Mouse (Mus musculus): ENCODE results near the gene Rab32. TPM values are rescaled to one million over a fixed set of nuclear protein-coding genes. Genes with fewer than 3 reads are reported as not detected.

The Rab32 gene
- polyA plus RNA-seq, 1 experiment from 2014 or later = 20.2 TPM

DNA sequence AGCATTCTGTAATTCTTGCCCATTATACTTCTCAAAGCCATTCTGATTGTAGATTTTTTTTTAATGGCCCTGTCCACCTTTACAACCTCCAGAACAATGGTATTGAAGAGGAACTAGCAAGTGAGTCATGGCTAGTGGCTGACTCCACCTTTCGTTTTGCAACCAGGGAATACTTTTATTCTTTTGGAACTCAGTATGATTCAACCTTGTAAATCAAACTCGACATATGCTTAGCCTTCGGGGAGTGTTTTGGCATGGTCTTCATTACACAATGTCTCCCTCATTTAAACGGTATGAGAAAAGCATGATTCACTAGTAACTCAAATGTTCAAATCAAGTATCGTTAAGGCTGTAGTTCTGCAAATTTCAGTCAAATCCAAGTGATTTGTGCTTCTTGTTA lies 2.8 kb downstream of the Rab32 start:
- Histone ChIP-seq H3K9me3 (ENCODE audit: control insufficient read depth, low read length) (no peaks in the 10 kb centered on the region), H3K4me3 (ENCODE audit: low read depth, low read length) (no peak overlapping the region), H3K27me3 (replicated peaks; ENCODE audit: control insufficient read depth, insufficient read depth, low read length) (no peaks in the 10 kb centered on the region; the same call in 1 of the 2 replicates), H3K36me3 (ENCODE audit: control insufficient read depth, insufficient read depth, low read length) (no peaks in the 10 kb centered on the region), H3K4me1 (ENCODE audit: control insufficient read depth, insufficient read depth, low read length) (peaks cover 8% of the 10 kb centered on the region; the same call in 1 of the 2 replicates), H3K9ac (ENCODE audit: low read depth, low read length) (no peak overlapping the region), H3K4me2 (ENCODE audit: low read depth, low read length) (no peak overlapping the region), H3K27ac (replicated peaks; ENCODE audit: low read depth, low read length) (no peak overlapping the region)
- WGBS = 44% methylated on average over 5 of the region's 5 CpGs
- no peak for ATAC-seq (ENCODE audit: low read depth)
- DNase-seq (ENCODE audit: low spot score) = peak; percentile 54

DNA sequence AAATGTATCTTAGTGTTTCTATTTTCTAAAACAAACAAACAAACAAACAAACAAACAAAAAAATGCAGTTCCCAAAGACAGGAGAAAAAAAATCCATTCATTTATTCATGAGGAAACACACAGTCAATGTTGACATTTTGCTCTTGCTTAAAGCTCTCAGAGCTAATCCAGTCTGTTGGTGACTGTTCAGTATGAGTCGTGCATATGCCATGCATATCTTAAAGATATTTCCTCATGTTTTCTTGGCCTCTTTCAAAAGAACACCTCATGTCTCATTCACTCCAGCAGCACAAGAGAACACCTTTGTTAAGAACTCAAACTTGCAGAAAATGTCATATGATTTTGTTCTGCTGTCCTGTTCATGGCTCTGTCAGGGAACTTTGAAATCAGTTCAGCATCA lies 7.9 kb downstream of the Rab32 start:
- 80% methylated on average over 1 of the region's 1 CpGs for WGBS
- no peak for ATAC-seq (ENCODE audit: low read depth)

DNA sequence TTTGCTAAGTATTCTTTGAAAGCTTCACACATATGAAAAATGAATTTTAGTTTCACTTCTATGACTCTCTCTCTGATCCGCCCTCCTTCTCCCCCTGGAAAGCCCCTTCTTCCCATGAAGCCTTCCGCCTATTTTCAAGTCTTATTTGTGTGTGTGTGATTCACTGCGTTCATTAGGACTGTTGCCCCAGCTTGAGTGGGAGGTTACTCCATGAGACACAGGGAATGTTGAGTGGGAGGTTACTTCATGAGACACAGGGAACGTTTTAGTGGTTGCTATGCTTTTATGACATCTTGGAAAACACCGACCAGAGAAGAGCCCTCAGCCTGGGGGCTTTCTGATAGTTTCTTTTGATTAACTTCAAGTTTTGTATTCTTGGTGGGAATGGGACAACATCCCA lies 11.4 kb downstream of the Rab32 start:
- no peaks in the 10 kb centered on the region for H3K27me3 ChIP-seq (replicated peaks; ENCODE audit: control insufficient read depth, insufficient read depth, low read length)
- no peaks in the 10 kb centered on the region for H3K9me3 ChIP-seq (ENCODE audit: control insufficient read depth, low read length)
- no peak overlapping the region for H3K4me2 ChIP-seq (ENCODE audit: low read depth, low read length)
- H3K9ac ChIP-seq (ENCODE audit: low read depth, low read length) = no peak overlapping the region
- no peaks in the 10 kb centered on the region for H3K4me1 ChIP-seq (ENCODE audit: control insufficient read depth, insufficient read depth, low read length)
- no peak overlapping the region for H3K4me3 ChIP-seq (ENCODE audit: low read depth, low read length)
- no peak for DNase-seq (ENCODE audit: low spot score)
- WGBS = 76% methylated on average over 5 of the region's 5 CpGs
- ATAC-seq (ENCODE audit: low read depth) = no peak
- H3K36me3 ChIP-seq (ENCODE audit: control insufficient read depth, insufficient read depth, low read length) = no peaks in the 10 kb centered on the region
- H3K27ac ChIP-seq (replicated peaks; ENCODE audit: low read depth, low read length) = no peak overlapping the region

More for the DNA sequence above, 7.9 kb downstream of the Rab32 start:
- Histone ChIP-seq H3K27ac (replicated peaks; ENCODE audit: low read depth, low read length) (no peak overlapping the region), H3K4me1 (ENCODE audit: control insufficient read depth, insufficient read depth, low read length) (no peaks in the 10 kb centered on the region), H3K9ac (ENCODE audit: low read depth, low read length) (no peak overlapping the region), H3K4me2 (ENCODE audit: low read depth, low read length) (no peak overlapping the region), H3K36me3 (ENCODE audit: control insufficient read depth, insufficient read depth, low read length) (no peaks in the 10 kb centered on the region), H3K9me3 (ENCODE audit: control insufficient read depth, low read length) (no peaks in the 10 kb centered on the region), H3K27me3 (replicated peaks; ENCODE audit: control insufficient read depth, insufficient read depth, low read length) (no peaks in the 10 kb centered on the region; the same call in 1 of the 2 replicates), H3K4me3 (ENCODE audit: low read depth, low read length) (no peak overlapping the region)
- DNase-seq (ENCODE audit: low spot score) = no peak

DNA sequence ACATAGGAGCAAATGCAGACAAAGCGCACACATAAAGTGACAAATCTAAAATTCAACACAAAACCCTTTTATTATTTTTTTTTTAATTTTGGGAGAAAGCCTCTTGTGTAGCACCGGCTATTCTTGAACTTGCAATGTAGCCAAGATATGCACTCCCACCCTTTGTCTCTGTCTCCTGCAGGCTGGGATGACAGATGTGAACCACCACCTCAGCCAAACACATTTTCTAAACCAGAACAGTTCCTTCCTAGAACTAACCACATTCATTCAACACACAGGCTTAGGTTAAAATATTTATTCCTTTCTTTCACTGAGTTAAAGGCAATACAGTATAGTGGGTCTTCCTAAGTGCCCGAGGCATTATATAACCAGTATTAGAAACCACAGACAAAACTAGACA lies 13.1 kb downstream of the Rab32 start:
- 84% methylated on average over 3 of the region's 3 CpGs for WGBS
- no peaks in the 10 kb centered on the region for H3K27me3 ChIP-seq (replicated peaks; ENCODE audit: control insufficient read depth, insufficient read depth, low read length)
- DNase-seq (ENCODE audit: low spot score) = no peak

More for the DNA sequence above, 13.1 kb downstream of the Rab32 start:
- no peak overlapping the region for H3K27ac ChIP-seq (replicated peaks; ENCODE audit: low read depth, low read length)
- no peaks in the 10 kb centered on the region for H3K9me3 ChIP-seq (ENCODE audit: control insufficient read depth, low read length)
- no peak overlapping the region for H3K4me3 ChIP-seq (ENCODE audit: low read depth, low read length)
- no peaks in the 10 kb centered on the region for H3K36me3 ChIP-seq (ENCODE audit: control insufficient read depth, insufficient read depth, low read length)
- no peak overlapping the region for H3K4me2 ChIP-seq (ENCODE audit: low read depth, low read length)
- no peaks in the 10 kb centered on the region for H3K4me1 ChIP-seq (ENCODE audit: control insufficient read depth, insufficient read depth, low read length)
- no peak overlapping the region for H3K9ac ChIP-seq (ENCODE audit: low read depth, low read length)
- ATAC-seq (ENCODE audit: low read depth) = peak; percentile 12; the same call in 1 of the 2 replicates

Other genes with a start within 250 kb of the Rab32 start
- gene Adgb, start 85.9 kb downstream of the Rab32 start, polyA plus RNA-seq (2014; fragmentation: Nextera tagmentation; extraction: Ambion mirVana) = 0.26 and 0.47 TPM in 2 replicates
- not detected in 2 replicates for gene Gm10944, start 123.1 kb upstream of the Rab32 start, polyA plus RNA-seq (2014; fragmentation: Nextera tagmentation; extraction: Ambion mirVana)